Comparison of ENCODE assay signal across 25 mouse cellular contexts in the genomic region with DNA sequence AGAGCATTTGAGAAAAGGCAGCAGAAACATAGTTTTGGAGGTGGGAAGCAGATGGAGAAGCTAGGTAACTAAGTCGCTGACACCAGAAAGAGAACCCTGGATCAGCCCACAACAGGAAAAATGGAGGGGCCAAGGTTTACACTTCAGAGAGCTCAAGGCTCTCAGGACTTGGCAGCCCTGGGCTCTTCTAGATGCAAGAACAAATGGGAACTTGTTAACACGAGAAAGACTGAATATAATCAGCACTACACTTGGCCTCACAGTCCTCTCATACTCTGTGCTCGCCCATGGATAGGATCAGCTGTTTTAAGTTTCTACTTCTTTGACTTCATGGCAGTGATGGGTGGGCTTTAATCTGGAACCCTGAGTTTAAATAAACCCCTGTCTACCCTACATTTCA. TPM values are rescaled to one million over a fixed set of nuclear protein-coding genes. Genes with fewer than 3 reads are reported as not detected.
"Had no signal": no experiment of that assay in that cellular context is flagged by ENCODE, and none has a peak within 500 bp of the region (broad histone marks: within the 10 kb centered on the region; RNA-seq: fewer than 3 reads in every experiment).

No protein-coding gene starts in this region.

- H3K9me3 ChIP-seq: kidney, embryonic 15.5 days; liver, embryonic 13.5 days had no signal

- H3K27ac ChIP-seq: kidney, embryonic 15.5 days; left cerebral cortex, adult 2 months; liver, embryonic 13.5 days had no signal

- H3K4me2 ChIP-seq: kidney, embryonic 15.5 days; liver, embryonic 13.5 days; midbrain, embryonic 11.5 days had no signal

- H3K4me3 ChIP-seq: kidney, embryonic 15.5 days; left cerebral cortex, adult 2 months; liver, embryonic 13.5 days had no signal

- H3K36me3 ChIP-seq: kidney, embryonic 15.5 days; liver, embryonic 13.5 days had no signal

- DNase-seq: kidney, postnatal 10 days; kidney, postnatal 36 days; layer of hippocampus, postnatal 36 days; liver, embryonic 13.5 days; lung, adult 2 months; lung, postnatal 14 days; lung, postnatal 4 days; midbrain, embryonic 14.5 days; thymus, adult 18-20 months; thymus, postnatal 36 days had no signal

- H3K27me3 ChIP-seq: kidney, embryonic 15.5 days; liver, embryonic 13.5 days had no signal

- H3K9ac ChIP-seq: kidney, embryonic 15.5 days; liver, embryonic 13.5 days had no signal

- H3K4me1 ChIP-seq: kidney, embryonic 15.5 days; liver, embryonic 13.5 days had no signal

RNA-seq across cellular contexts. Expression of a gene that starts 51.5 kb away (rescaled TPM):
- total RNA-seq: layer of hippocampus, adult 8-10 months; layer of hippocampus, postnatal 10 days; layer of hippocampus, postnatal 36 days; left cerebral cortex, adult 2 months; left cerebral cortex, postnatal 10 days; left cerebral cortex, postnatal 36 days; liver, adult 2 months; megakaryocyte progenitor cell, adult 5-6 weeks; megakaryocyte-erythroid progenitor cell, adult 5-6 weeks; midbrain, postnatal 0 days had no signal
- polyA plus RNA-seq: kidney, embryonic 15.5 days; limb, embryonic 11.5 days; liver, adult 2 months; liver, embryonic 13.5 days; liver, embryonic 16.5 days; lung, adult 2 months; midbrain, embryonic 11.5 days; neural tube, embryonic 11.5 days; testis, adult 2 months had no signal
